Mouse (Mus musculus): ENCODE results near the gene Ubr4. TPM values are rescaled to one million over a fixed set of nuclear protein-coding genes. Genes with fewer than 3 reads are reported as not detected.

Ubr4 gene
- polyA plus RNA-seq (2012; rRNA removed; ENCODE audit: low replicate concordance): 156 and 214 TPM in 2 replicates

DNA sequence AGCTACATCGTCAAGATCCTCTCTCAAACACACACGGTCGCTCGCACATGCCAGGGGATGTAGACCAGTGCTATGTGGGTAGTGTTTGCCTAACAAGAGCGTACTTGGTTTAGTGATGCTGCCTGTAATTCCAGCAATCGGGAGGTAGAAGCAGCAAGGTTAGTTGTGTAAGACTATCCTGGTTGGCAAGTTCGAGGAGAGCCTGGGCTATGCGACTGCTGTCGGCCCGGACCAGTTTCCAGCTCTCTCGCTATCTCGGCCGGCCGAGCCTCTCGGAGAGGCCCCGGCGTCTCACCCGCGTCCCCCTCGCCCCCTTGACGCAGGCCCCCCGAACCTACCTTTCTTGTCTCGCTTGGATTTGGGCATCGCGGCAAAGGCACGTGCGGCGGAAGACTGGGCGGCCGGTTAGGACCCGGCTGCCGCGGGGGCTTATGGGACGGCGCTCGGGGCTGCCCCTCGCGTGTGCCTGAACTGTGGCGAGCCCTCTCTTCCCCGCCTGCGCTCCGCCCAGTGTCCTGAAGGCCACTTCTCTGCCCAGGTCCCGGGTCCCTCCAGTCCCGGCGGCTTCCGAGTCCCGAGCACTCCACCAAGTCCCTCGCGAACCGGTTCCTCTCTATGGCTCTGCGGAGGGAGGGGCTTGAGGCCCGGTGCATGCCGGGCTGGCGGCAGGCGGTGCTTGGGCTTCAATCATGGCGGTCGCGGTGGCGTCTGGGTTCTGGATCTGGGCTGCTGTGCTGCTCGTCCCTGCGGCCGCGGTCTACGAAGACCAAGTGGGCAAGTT, at the start of gene Ubr4, which contains the start of the genes Mrto4 and Emc1:
TSS of gene Ubr4 (plus strand) at position 679 of the 781 bp plus-strand sequence.
TSS of gene Mrto4 (minus strand) at position 646 of the 781 bp plus-strand sequence.
TSS of gene Emc1 (plus strand) at position 657 of the 781 bp plus-strand sequence.

DNA sequence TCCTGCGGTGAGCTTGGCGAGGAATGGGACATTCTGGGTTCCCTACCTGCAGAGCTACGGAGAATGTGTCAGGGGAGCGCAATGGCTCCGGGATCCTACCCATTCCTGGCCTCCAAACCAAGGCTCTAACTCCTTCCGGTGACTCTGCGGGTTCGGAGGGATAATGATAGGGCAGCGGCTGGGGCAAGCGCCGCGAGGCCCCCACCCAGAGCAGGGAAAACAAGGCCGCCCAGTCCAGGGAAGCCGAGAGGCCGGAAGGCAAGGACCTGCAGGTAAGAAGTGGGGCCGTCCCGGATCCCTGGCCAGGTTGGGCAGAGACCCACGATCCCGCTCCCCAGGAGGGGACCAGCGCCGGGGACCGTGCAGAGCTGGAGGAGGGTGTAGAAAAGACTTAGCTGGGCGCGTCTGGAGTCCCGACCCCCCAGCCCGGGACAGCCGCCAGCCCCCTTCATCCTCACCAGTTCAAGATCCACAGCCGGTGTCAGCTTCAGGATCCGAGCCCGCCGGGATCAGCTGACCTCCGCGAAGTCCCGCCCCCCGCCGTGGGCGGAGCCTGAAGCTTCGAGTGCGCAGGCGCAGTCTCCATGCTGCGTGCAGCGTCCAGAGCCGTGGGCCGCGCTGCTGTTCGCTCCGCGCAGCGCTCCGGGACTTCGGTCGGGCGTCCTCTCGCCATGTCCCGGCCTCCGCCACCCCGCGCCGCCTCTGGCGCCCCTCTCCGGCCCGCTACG, 42.1 kb upstream of the Ubr4 start, which contains the start of the genes Pqlc2 and Akr7a5:
TSS of gene Pqlc2 (minus strand) at position 538 of the 728 bp plus-strand sequence.
TSS of gene Akr7a5 (plus strand) at position 574 of the 728 bp plus-strand sequence.

DNA sequence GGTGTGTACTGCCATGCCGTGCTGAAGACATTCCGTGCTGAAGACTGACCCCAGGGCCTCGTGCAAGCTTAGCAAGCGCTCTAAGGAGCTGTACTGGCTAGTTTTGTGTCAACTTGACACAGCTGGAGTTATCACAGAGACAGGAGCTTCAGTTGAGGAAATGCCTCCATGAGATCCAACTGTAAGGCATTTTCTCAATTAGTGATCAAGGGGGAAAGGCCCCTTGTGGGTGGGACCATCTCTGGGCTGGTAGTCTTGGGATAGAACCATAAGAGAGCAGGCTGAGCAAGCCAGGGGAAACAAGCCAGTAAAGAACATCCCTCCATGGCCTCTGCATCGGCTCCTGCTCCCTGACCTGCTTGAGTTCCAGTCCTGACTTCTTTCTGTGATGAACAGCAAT, 177.8 kb downstream of the Ubr4 start, which contains the start of gene Iffo2:
TSS of gene Iffo2 (plus strand) at position 301 of the 400 bp plus-strand sequence.

Other genes with a start within 250 kb of the Ubr4 start
- gene Minos1, start 221.5 kb upstream of the Ubr4 start, polyA plus RNA-seq (2012; rRNA removed; ENCODE audit: low replicate concordance): 29.4 and 94.0 TPM in 2 replicates
- 139 and 209 TPM in 2 replicates for gene Capzb, start 159.7 kb upstream of the Ubr4 start, polyA plus RNA-seq (2012; rRNA removed; ENCODE audit: low replicate concordance)
- gene Pqlc2, start 41.9 kb upstream of the Ubr4 start, polyA plus RNA-seq (2012; rRNA removed; ENCODE audit: low replicate concordance): 40.3 and 44.0 TPM in 2 replicates
- 33.7 and 51.5 TPM in 2 replicates for gene Akr7a5, start 41.9 kb upstream of the Ubr4 start, polyA plus RNA-seq (2012; rRNA removed; ENCODE audit: low replicate concordance)
- 13.8 and 21.2 TPM in 2 replicates for gene Mrto4, start within 50 bp of the Ubr4 start, polyA plus RNA-seq (2012; rRNA removed; ENCODE audit: low replicate concordance)
- gene Emc1, start within 50 bp of the Ubr4 start, polyA plus RNA-seq (2012; rRNA removed; ENCODE audit: low replicate concordance): 40.2 and 49.0 TPM in 2 replicates
- gene Iffo2, start 177.9 kb downstream of the Ubr4 start, polyA plus RNA-seq (2012; rRNA removed; ENCODE audit: low replicate concordance): 9.3 and 9.7 TPM in 2 replicates